Mouse (Mus musculus) kidney, adult 18-20 months (tissue): ENCODE results near the gene Fbxw4.

Experiments
- DNase-seq: peaks from one replicate; pipeline ENCODE4 v3.0.0; 2021

Fbxw4 gene

DNA sequence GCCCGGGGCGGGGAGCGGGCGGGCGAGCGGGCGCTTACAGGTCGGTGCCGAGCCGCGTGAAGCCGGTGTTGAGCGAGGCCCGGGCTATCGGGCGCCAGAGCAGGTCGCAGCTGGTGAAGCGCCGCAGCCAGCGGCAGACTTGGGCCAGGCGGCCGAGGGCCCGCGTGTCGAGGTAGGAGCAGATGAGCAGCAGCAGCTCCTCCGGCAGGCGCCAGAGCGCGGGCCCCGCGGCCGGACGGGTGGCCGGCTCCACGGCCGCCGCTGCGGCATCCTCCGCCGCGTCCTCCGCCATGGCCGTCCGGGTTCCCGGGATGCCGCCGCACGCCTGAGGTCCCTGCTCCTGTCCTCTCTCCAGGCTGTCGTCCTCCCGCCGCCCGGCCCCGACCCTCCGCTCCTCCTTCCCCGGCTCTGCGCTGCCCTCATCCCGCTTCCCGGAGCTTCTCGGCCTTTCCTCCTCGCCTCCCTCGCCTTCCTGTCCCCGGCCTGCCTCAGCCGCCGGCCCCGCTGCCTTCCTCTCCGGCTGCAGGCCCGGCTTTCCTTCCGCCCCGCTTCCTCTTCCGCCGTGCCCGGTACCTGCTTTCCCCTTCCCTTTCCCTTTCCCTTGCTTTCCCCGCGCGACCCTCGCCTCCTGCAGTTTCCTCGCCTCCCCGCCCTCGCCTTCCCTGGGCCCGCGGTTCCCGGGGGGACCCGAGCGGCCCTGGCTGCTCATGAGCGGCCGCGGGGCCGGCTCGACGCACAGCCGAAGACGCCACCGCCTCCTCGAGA, at the start of gene Fbxw4:
Gene Fbxw4, minus strand, starts transcription at position 575 of the 765 bp plus-strand sequence.
- DNase-seq, result peak; percentile 85

DNA sequence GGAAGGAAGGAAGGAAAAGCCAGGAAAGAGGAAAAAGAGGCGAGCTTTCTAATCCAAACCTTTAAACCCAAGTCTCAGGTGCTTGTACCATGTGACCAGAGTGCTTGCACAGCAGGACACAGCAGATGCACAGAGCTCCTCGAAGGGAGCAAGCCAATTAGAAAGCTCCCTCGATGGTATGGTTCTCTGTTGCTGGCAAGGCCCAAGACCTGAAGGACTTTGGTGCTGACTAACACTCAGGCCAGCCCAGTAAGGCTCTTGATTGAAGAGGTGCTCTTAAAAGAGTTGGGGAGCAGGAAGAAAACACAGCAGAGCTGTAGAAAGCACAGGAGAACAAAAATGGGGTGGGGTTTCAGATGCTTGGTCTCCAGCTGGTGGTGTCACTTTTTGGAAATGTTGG, 48.6 kb upstream of the Fbxw4 start:
- no peak for DNase-seq

DNA sequence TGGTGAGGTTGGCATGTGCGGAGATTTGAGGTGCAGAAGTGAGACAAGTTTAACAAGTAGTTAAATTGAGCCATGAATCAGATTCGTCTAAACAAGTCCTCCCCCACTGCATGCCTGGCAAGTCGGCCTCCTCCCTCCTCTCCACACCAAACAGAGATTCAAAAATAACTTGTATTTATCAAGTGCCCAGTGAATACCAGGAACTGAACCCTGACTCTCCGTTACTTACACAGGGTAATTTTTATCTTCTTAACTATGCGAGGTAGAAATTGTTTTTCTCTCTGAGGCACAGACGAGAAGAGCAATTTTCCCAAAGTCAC, 36.1 kb upstream of the Fbxw4 start:
- no peak for DNase-seq

DNA sequence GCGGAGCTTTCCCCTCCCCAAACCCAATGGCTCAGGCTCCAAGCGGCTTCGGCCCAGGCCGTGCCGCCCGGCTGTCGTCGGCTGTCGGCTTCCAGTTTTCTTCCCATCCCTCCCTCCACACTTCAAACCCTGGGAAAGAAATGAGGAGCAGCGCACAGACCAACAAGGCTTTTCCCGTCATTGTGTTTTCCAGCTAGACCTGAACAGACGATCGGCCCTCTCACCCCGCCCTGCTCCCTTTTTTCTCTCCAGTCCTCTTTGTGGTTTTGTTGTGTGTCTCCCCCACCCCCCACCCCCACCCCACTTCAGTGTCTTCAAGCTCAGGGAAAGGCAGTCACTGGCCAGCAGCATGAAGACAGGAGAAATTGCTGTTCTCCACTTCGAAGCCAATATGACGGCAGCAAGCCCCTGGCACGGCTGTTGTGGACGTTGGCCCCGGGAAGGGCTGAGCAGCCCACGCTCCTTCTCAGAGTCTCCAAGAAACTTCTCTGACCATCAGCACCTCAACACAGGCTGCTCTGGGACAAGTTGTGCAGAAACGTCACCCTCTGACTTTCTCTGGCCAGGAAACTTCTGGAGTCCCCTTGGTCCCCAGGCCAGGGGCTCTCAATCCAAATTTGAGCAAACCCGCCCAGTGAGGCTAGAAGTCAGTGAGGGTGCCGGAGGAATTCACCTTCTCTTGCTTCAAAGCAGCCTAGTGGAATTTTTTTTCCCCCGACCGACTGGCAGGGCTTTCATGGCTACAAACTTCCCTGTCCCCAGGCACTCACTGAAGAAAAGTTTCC, 35.6 kb upstream of the Fbxw4 start:
- DNase-seq, result no peak

DNA sequence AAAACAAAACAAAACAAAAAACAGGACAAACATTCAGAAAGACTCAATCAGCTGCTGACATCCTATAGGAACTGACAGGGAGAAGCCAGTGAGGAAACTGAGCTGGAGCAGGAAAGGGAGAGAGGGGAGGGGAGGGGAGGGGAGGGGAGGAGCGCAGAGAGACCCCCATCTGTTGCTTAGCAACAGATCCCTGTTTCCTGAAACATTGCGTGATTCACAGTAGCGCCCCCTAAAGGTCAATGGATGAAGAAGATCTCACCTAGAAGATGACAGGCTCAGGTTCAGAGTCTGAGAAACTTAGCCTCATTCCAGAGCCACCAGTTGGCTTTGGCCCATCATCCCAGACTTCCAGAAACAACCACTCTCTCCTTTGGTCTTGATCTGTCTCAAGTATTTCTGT, 33.9 kb upstream of the Fbxw4 start:
- DNase-seq, result no peak

DNA sequence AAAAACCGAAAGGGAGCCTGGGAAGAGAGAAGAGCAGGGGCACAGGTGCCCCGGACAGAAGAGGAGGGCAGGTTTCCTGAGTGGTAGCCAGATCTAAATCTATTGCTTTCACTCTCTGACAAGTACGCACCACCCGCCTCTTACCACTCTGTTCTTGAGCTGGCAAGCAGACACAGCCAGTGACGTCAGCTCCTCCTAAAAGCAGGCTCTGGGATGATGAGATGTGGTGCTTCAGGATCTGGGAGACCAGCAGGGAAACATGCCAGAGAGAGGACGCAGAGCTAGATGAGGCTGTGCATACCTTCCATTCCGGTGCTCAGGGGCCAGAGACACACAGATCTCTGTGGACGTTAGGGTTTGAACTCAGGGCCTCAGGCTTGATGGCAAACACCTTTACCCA, 32.1 kb upstream of the Fbxw4 start:
- DNase-seq, result no peak

DNA sequence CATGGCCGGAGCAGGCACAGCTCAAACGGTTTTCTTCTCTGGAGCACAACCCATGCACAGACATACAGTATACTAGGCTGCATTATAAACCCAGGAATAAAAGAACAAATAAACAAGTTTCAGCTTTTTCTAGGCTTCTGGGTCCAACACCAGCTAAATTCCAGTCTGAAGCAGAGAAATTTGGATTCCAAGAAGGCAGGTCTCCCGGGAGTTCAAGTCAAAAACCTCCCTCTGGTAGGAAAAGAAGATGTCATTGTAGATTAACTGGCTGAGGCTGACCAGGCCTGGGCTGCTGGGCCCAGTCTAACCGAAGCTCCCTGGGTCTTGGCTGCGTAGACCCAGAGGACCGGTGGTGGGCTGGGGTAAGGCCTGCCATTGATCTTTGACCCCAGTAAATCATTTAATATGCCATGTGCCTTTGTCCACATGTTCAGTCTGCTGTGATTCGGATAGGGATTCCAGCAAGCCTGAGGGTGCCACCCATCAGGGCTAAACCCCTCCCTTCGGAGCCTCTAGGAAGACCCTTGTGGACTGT, 31.0 kb upstream of the Fbxw4 start:
- no peak for DNase-seq

DNA sequence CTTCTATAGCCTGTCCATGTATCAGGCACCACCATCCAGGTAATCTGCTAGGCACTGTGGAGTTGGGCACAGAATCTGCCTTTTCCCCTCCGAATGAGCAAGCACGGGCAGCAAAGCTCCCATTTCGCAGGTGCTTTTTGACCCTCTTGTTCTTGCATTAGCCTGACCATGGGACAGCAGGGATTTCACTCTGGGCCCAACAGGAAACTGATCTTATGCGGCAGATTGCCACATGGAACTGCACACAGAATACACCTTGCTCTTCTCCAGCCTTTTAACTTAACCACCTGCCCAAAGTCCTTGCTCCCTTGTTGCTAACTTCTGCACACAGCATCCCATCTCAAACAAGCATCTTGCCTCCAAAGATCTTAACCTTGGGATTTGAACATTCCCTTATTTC, 26.9 kb upstream of the Fbxw4 start:
- DNase-seq, result no peak

DNA sequence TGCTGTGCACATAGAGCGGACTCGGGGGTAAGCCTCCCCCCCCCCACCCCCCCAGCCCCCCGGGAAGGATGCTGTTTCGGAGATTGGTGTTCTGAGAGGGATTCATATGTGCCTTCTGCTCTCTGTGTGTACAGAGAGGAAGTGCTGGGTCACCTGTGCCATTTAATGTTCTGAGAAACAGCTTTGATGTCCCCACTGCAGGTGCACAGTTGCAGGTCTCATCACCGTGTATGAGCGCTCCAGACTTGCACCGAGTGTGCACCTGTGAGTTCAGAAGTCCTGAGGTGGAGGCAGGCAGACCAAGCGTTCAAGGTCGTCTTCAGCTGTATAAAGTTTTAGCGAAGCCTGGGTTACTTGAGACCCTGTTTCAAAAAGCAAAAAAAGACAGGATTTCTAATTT, 23.6 kb upstream of the Fbxw4 start:
- DNase-seq, result no peak

DNA sequence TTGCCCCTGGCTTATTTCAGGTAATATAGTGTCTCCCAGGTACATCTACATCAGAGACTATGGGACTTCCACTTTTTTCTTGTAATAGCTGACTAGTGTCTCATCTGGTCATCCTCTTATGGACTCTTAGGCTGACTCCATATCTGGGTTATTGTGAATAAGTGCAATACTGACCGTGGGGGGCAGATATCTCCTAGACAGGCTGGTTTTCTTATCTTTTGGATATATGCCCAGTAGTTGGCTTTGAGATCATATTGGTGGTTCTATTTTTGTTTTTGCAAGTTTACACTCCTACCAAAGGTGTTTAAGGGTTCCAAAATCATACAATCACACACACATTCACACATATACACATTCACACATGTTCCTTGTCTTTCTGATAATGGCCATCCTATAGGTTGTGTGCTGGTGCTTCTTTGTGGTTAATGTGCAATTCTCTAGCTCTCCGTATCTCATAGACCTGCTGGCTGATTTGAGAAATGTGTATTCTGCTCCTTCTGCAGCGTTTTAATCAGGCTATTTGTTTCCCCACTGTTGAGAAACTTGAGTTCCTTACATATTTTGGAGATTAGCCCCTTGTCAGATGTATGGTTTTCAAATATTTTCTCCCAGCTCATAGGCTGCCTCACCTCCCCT, 20.5 kb upstream of the Fbxw4 start:
- DNase-seq, result no peak

DNA sequence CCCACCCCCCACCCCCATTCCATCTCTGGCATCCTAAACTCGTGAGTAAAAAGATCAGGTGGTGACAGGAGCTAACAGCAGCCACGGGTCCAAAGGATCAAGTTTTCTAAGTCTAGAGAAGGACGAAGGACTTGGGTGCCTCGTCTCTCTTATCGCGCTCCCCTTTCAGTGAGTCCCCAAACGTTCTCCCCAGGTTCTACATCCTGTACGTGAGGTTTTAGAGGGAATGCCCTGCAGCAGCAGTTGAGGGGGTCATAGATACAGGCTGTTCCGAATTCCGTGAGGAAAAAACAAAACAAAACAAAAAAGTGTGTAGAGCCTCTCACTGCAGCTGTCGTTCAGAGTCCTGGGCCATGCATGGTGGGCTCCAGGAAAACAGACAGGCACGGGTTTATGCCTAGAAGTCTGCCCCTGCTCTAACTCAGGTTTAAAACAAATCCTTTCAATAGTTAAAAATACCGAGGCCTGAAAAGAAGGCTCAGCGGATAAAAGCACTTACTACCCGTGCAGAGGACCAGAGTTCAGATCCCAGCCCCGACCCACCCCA, 16.7 kb upstream of the Fbxw4 start:
- DNase-seq, result no peak

DNA sequence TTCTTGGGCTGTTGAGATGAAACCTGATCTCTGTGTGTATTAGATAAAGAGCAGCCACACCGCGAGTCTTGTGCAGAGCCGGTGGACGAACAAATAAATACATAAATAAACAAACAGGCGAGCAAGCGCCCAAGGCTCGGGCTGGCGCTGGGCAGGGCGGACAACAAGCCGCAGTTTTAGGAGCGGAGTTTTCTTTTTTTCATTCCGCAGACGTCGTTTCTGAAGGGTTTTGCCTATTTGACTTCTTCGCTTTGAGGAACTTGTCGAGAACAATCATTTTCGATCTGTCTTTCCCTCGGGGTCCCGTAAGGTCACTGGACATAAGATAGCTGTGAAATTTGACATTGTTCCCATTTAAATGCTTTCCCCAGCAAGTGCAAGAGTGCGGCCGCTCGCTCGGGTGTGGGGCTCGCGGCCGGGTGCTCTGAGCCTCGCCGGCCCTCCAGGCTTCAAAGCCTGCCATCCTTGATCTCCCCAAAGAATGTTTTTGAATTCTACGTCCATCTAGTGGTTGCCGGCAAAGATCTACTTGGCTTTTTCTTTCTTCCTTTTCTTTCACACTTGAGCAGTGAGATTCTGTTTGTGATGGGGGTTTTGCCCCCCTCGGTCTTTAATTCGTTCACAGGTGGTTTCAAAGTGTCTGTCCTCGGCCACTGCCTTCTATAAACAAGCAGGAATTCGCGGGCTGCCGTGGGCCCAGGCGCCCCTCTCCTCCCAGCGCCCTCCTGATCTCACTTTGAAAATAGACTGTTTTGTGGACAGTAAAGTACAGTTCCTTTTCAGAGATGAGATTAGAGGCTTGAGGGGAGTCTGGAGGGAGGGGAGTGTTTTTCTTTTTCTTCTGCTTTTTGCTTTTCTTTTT, 15.8 kb upstream of the Fbxw4 start:
- DNase-seq, result no peak

DNA sequence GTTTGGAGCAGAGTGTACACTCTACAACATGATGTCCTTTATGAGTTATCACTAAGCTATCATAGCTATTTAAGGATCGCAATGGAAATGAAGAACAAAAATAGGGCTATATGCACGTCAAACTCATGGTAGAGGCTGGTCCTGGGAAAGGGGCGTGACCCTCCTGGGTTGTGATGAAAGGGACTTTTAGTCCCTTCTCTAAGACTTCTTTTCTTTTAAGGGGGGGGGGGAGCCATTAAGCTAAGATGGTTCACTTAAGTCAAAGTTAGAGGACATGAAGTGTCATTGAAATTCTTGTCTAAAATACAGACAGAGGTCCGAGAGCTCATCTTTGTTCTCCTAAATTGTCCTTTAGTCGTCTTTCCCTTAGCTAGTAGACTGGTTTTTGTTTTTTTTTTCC, 15.1 kb upstream of the Fbxw4 start:
- DNase-seq, result no peak

DNA sequence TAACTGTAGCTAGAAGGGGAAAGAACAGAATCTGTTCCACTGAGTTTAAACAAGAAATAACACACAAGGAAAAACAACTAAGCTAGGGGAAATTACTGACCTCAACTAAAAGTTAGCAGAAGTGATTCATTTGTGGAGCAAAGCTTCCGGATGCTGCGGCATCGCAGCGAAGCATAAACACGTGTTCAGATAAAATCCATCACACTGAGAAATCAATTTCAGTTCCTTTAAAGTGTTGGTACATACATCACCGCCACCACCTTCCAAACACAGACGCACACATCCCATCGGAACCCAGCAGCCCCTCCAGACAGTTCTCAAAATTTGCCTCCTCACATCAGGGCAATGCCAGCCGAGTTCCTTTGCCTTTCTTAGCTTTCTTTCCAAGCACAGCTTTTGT, 12.9 kb upstream of the Fbxw4 start:
- DNase-seq, result no peak

DNA sequence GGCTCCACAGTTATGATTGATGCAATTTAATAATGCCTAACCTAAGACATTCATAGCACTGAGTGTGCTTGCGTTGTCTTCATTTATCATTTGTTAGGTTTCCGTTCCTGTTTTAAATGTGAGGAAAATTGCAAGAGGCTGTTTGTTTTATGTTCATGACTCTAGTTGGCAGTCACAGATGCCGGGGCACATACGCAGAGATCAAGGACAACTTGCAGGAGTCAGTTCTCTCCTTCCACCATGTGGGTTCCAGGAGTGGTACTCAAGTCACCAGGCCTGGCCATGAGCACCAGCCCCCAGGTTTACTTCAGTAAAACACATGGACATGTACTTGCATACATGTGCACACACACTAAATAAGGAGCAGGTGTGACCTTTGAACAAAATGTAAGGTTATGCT, 8.9 kb upstream of the Fbxw4 start:
- no peak for DNase-seq

DNA sequence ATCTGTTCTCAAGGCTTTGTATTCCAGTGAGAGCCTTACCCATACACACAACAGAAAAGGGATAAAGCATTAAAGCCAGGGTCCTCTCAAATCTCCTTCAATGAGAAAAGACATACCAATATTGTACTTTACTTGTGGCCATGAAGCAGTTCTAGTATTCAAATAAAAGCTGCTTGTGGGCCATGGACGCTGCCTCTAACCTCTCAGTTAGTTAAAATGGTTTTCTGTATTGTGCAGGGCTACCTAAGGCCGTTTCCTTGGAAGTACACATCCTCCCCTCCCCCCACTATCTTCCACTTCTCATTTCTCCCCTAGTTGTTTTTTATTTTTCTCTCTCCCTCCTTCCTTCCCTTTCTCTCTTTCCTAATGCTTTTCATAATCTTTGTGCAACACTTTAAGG, 3.7 kb upstream of the Fbxw4 start:
- DNase-seq, result no peak

DNA sequence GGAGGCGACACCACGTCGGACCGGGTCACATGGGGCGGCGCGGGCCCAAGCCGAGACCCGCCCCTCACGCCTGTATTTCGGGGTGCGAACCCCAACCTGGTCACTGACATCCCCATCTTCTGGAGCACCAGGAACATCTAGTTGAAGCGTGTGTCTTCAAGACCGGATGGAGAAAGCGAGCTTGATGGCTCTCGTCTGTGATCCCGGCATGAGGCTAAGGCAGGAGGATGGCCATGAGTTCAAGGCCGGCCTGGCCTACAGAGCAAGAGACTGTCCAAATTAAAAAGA, 335 bp upstream of the Fbxw4 start:
- DNase-seq, result no peak

DNA sequence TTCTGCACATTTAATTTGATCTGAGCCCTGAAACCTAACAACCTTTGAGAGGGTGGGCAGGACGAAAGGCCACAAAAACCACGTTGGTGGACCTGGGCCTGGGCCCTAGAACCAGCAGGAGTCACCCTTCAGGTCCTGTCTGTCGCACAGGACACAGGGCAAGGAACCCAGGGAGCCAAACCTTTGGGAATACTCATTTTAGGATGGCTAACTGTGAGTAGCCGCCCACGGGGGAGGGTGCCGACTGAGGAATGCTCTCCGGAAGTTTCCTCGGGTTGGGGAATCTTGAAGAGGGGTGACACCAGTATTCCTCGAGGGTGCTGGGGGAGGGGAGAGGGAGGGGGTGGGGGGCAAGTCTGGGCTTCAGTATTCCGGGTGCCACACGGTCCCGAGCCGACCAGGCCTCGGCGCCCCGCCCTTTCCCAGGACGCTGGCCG, 793 bp downstream of the Fbxw4 start:
- no peak for DNase-seq

DNA sequence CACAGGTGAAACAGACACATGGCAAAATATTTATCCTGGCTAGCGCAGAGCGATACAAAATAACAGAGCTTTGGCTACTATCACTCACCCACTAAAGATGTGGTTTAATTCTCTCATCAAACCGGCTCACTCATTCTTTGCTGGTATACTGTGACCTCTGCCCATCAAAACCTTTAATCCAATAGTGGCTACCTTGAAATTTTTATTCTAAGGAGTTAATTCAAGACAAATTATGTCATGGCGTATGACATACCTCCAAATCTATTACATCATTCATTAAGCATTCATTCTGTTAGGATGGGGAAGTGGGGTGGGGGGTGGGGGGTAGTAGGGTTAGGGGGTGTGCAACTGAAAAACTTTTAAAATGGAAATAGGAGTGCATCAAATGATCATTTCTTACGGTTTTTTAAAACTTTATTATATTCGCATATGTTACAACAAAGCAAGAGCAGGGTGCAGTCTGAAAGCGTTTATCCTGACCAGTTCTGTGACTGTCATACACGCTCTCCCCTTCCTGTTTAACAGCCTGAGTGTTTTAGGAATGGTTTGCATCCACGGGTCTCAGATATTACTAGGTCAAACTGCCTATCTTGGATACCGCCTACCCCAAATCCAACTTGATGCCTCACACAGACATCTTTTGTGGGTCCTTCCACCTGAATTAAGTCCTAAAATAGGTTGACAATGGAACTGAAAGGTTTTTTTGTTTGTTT, 1.4 kb downstream of the Fbxw4 start:
- no peak for DNase-seq

DNA sequence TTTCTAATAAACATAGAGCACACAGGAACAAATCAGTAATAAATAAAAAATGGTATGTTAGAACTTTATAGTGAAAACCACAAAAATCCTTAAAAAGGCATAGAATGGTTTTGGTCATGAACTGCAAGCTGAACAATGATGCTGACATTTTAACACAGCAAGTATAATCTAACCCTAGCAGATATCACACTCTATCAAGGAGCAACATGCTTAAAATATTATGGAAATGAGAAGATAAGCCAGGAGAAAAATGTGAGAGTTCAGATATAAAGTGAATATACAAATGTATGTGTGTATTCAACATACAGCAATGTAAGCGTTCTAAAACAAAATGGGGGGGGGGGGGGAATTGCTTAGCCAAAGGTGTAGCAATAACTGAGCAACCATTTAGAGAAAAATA, 2.3 kb downstream of the Fbxw4 start:
- DNase-seq, result no peak

DNA sequence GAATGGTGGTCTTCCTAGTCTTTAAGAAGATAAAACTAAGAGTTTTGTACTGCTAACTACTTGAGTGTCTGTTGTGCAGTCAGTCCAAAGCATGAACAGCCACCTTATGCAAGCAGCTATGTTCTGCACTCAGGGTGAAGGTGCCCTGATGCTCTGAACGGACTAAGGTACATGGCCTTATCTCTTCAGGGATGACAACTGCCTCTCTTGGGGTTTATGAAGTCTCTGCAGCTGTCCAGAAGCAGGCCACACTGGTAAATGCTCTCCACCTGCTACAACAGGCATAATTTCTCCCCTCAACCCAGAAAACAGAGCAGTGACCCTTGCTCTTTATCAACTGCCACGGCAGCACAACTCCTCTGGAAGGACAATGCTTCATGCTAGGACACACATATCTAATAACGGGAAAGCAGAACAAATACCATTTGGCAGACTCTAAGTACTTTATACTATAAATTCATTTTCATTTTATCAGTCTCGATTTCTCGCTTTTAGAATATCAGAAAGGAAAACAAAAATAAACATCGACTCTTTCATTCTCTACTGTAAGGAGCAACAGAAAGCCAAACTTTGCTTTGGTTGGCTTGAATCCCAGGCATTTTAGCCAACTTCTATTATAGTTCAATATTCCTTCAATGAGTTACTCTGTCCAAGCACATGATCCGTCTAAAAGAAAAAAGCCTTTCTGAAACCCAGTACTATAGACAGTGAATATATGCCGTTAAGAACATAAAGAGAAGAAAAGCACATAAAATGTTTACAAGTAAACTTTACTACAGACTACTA, 3.1 kb downstream of the Fbxw4 start:
- no peak for DNase-seq
